17 mouse cellular contexts compared by ENCODE assay signal in genomic region chr10:95315801-95316474, GRCm38 (mm10). TPM values are rescaled to one million over a fixed set of nuclear protein-coding genes. Genes with fewer than 3 reads are reported as not detected.
DNase-seq lines count a peak whose midpoint lies in the region; ATAC-seq and TF ChIP-seq lines count a peak whose summit lies in the region.
"Had no signal": no experiment of that assay in that cellular context is flagged by ENCODE, and none has a peak within 500 bp of the region (broad histone marks: within the 10 kb centered on the region; RNA-seq: fewer than 3 reads in every experiment).

No protein-coding gene starts in this region.

- 84% methylated on average over 19 of the region's 19 CpGs for WGBS in forebrain, embryonic 11.5 days
- 81% methylated on average over 19 of the region's 19 CpGs for WGBS in forebrain, embryonic 16.5 days
- 44% methylated on average over 19 of the region's 19 CpGs for WGBS in lung, embryonic 14.5 days
- WGBS in stomach, embryonic 16.5 days, result 44% methylated on average over 19 of the region's 19 CpGs

- no peak overlapping the region for H3K9ac ChIP-seq in forebrain, embryonic 11.5 days (ENCODE audit: low read length)
- no peak overlapping the region for H3K9ac ChIP-seq in forebrain, embryonic 16.5 days (replicated peaks; ENCODE audit: low read depth, low read length)
- H3K9ac ChIP-seq in lung, embryonic 14.5 days, result no peak overlapping the region
- peak overlapping the region; percentile 5; the same call in 1 of the 2 replicates for H3K9ac ChIP-seq in stomach, embryonic 16.5 days (ENCODE audit: low read length)
- H3K9ac ChIP-seq: heart, embryonic 15.5 days; hindbrain, embryonic 13.5 days; limb, embryonic 15.5 days had no signal

- H3K27ac ChIP-seq in forebrain, embryonic 11.5 days (ENCODE audit: low read depth, low read length), result no peak overlapping the region
- H3K27ac ChIP-seq in forebrain, embryonic 16.5 days (ENCODE audit: low read length), result no peak overlapping the region
- no peak overlapping the region for H3K27ac ChIP-seq in lung, embryonic 14.5 days (ENCODE audit: low read depth)
- no peak overlapping the region for H3K27ac ChIP-seq in stomach, embryonic 16.5 days (ENCODE audit: low read length)
- H3K27ac ChIP-seq: heart, embryonic 15.5 days; hindbrain, embryonic 13.5 days; left cerebral cortex, adult 2 months; limb, embryonic 15.5 days had no signal

- H3K36me3 ChIP-seq in forebrain, embryonic 11.5 days (ENCODE audit: control insufficient read depth, insufficient read depth, low read length), result no peaks in the 10 kb centered on the region
- H3K36me3 ChIP-seq in forebrain, embryonic 16.5 days (ENCODE audit: control insufficient read depth, insufficient read depth), result no peaks in the 10 kb centered on the region
- no peaks in the 10 kb centered on the region for H3K36me3 ChIP-seq in lung, embryonic 14.5 days (ENCODE audit: insufficient read depth)
- no peaks in the 10 kb centered on the region for H3K36me3 ChIP-seq in stomach, embryonic 16.5 days (ENCODE audit: control insufficient read depth, insufficient read depth, low read length)
- H3K36me3 ChIP-seq: heart, embryonic 15.5 days; hindbrain, embryonic 13.5 days; limb, embryonic 15.5 days had no signal

- no peak for TF ChIP-seq CTCF in lung, embryonic 14.5 days (IDR thresholded peaks at IDR 0.05; ENCODE audit: low read depth)

- no peak overlapping the region for H3K4me3 ChIP-seq in forebrain, embryonic 11.5 days (ENCODE audit: low read depth, low read length)
- H3K4me3 ChIP-seq in forebrain, embryonic 16.5 days (replicated peaks; ENCODE audit: low read length), result no peak overlapping the region
- H3K4me3 ChIP-seq in lung, embryonic 14.5 days (ENCODE audit: low read depth, low read length), result no peak overlapping the region
- no peak overlapping the region for H3K4me3 ChIP-seq in stomach, embryonic 16.5 days (replicated peaks; ENCODE audit: low read length)
- H3K4me3 ChIP-seq: heart, embryonic 15.5 days; hindbrain, embryonic 13.5 days; left cerebral cortex, adult 2 months; limb, embryonic 15.5 days had no signal

- DNase-seq in forebrain, embryonic 11.5 days (ENCODE audit: low spot score), result peak; percentile 46
- peak; percentile 33 for DNase-seq in lung, embryonic 14.5 days
- DNase-seq in lung, postnatal 14 days, result no peak
- peak; percentile 40 for DNase-seq in embryo, embryonic 11 days
- DNase-seq: cerebellum, adult 11-12 months; gastrocnemius, postnatal 25 days; spleen, adult 18-20 months; thymus, postnatal 4 days had no signal

- H3K4me2 ChIP-seq in forebrain, embryonic 11.5 days (ENCODE audit: low read depth, low read length, severe bottlenecking), result no peak overlapping the region
- H3K4me2 ChIP-seq in forebrain, embryonic 16.5 days (ENCODE audit: low read length), result no peak overlapping the region
- H3K4me2 ChIP-seq in lung, embryonic 14.5 days, result no peak overlapping the region
- H3K4me2 ChIP-seq in stomach, embryonic 16.5 days (ENCODE audit: low read depth, low read length), result no peak overlapping the region
- H3K4me2 ChIP-seq: heart, embryonic 15.5 days; hindbrain, embryonic 13.5 days; limb, embryonic 15.5 days; midbrain, embryonic 11.5 days had no signal

- no peaks in the 10 kb centered on the region for H3K9me3 ChIP-seq in forebrain, embryonic 11.5 days (ENCODE audit: control insufficient read depth, low read length)
- H3K9me3 ChIP-seq in forebrain, embryonic 16.5 days (ENCODE audit: control insufficient read depth, low read length), result no peaks in the 10 kb centered on the region
- no peaks in the 10 kb centered on the region for H3K9me3 ChIP-seq in lung, embryonic 14.5 days (ENCODE audit: low read depth, low read length)
- H3K9me3 ChIP-seq in stomach, embryonic 16.5 days (replicated peaks; ENCODE audit: control insufficient read depth, low read length), result no peaks in the 10 kb centered on the region
- H3K9me3 ChIP-seq: heart, embryonic 15.5 days; hindbrain, embryonic 13.5 days; limb, embryonic 15.5 days had no signal

- ATAC-seq in forebrain, embryonic 11.5 days (replicated peaks; ENCODE audit: low FRiP score), result no peak
- no peak for ATAC-seq in forebrain, embryonic 16.5 days
- ATAC-seq in lung, embryonic 14.5 days (ENCODE audit: insufficient read depth), result no peak
- no peak for ATAC-seq in stomach, embryonic 16.5 days (ENCODE audit: insufficient read depth, low FRiP score)
- no peak for ATAC-seq in cerebellum, adult (ENCODE audit: insufficient number of reproducible peaks, low FRiP score, low TSS enrichment)
- no peak for ATAC-seq in granulocyte monocyte progenitor cell, adult 5-6 weeks (replicated peaks; ENCODE audit: poor library complexity, severe bottlenecking)

- H3K27me3 ChIP-seq in forebrain, embryonic 11.5 days (ENCODE audit: control insufficient read depth, insufficient read depth, low read length), result peaks cover 2% of the 10 kb centered on the region; the same call in 1 of the 2 replicates
- no peaks in the 10 kb centered on the region for H3K27me3 ChIP-seq in forebrain, embryonic 16.5 days (replicated peaks; ENCODE audit: control insufficient read depth, insufficient read depth, low read length)
- H3K27me3 ChIP-seq in lung, embryonic 14.5 days (ENCODE audit: insufficient read depth, low read length), result no peaks in the 10 kb centered on the region
- H3K27me3 ChIP-seq in stomach, embryonic 16.5 days (ENCODE audit: control insufficient read depth, insufficient read depth, low read length), result no peaks in the 10 kb centered on the region
- H3K27me3 ChIP-seq: heart, embryonic 15.5 days; limb, embryonic 15.5 days had no signal

- H3K4me1 ChIP-seq in forebrain, embryonic 11.5 days (replicated peaks; ENCODE audit: control insufficient read depth, insufficient read depth, low read length), result peaks cover 2% of the 10 kb centered on the region; the same call in 1 of the 2 replicates
- H3K4me1 ChIP-seq in forebrain, embryonic 16.5 days (replicated peaks; ENCODE audit: control insufficient read depth, insufficient read depth, low read length), result peaks cover 7% of the 10 kb centered on the region
- H3K4me1 ChIP-seq in lung, embryonic 14.5 days (ENCODE audit: insufficient read depth), result peaks cover 10% of the 10 kb centered on the region
- H3K4me1 ChIP-seq in stomach, embryonic 16.5 days (ENCODE audit: control insufficient read depth, insufficient read depth, low read length), result peaks cover 9% of the 10 kb centered on the region

RNA-seq across cellular contexts. Expression of gene Cradd, which starts 8.0 kb away (rescaled TPM):
- polyA plus RNA-seq in forebrain, embryonic 11.5 days (2014; fragmentation: Nextera tagmentation; extraction: Ambion mirVana), result 15.7 and 16.6 TPM in 2 replicates
- polyA plus RNA-seq in forebrain, embryonic 16.5 days (2015; fragmentation: Nextera tagmentation; extraction: Ambion mirVana), result 8.3 and 10.4 TPM in 2 replicates
- 15.6 TPM in 2 replicates for polyA plus RNA-seq in lung, embryonic 14.5 days (2014; fragmentation: Nextera tagmentation; extraction: Ambion mirVana)
- 9.8 and 10.7 TPM in 2 replicates for polyA plus RNA-seq in stomach, embryonic 16.5 days (2015; fragmentation: Nextera tagmentation; extraction: Ambion mirVana)
- total RNA-seq in granulocyte monocyte progenitor cell, adult 5-6 weeks (2014; fragmentation: Nextera tagmentation), result 15.0 and 15.5 TPM in 2 replicates
- 3.3 and 5.3 TPM in 2 replicates for total RNA-seq in granulocyte monocyte progenitor cell, adult 5-6 weeks (2017)
